Mouse (Mus musculus) megakaryocyte, embryonic 14.5 days (primary cell): ENCODE data around the gene Slc25a36.

ENCODE experiments used
- FLI1 ChIP-seq: IDR thresholded peaks from 2 replicates; pipeline ENCODE4 v1.6.1; 2012; ENCODE audit warnings: low read length, inconsistent platforms, mixed read lengths
- GATA1 ChIP-seq: IDR thresholded peaks from 3 replicates; pipeline ENCODE4 v1.6.1; 2012; ENCODE audit warnings: mixed read lengths, low read length, inconsistent platforms, borderline replicate concordance

DNA sequence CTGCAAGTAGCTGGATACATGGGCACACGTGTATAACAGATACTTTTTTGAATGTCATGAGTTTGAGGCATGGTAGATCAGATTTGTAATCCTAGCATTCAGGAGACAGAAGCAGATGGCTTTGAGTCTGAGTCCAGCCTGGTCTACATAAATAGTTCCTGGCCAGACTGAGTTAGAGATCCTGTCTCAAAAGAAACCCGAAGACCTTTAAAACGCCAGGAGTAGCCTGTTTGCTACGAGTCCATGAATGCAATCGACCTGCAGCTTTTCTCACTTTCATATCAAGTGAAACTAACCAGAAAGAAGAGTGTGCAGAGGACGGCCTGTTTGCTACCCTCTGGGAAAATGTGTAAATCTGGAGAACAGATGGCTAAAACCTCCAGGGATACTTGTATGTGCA is 43.2 kb downstream of the Slc25a36 start:
- no peak for TF ChIP-seq GATA1
- TF ChIP-seq FLI1, result no peak
